Mouse (Mus musculus) embryonic fibroblast, embryonic 13.5 days (primary cell): ENCODE results near the gene Psme2. TPM values are rescaled to one million over a fixed set of nuclear protein-coding genes. Genes with fewer than 3 reads are reported as not detected.

Experiments used
- H3K27ac ChIP-seq: 2 replicates; pipeline ENCODE4 v1.5.1; 2012; ENCODE audit warnings: low read length, control low read depth, inconsistent platforms; ENCODE audit not compliant: insufficient read depth
- H3K4me1 ChIP-seq: 2 replicates; pipeline ENCODE4 v1.6.1; 2011; ENCODE audit warnings: low read length; ENCODE audit not compliant: control insufficient read depth, insufficient read depth
- H3K4me3 ChIP-seq: 2 replicates; pipeline ENCODE4 v1.5.1; 2011; ENCODE audit warnings: mild to moderate bottlenecking, control low read depth, low read length; ENCODE audit not compliant: insufficient read depth
- CTCF ChIP-seq: IDR thresholded peaks from 2 replicates; pipeline ENCODE4 v1.5.1; 2011; ENCODE audit warnings: mild to moderate bottlenecking, control low read depth, low read length, moderate library complexity, borderline replicate concordance; ENCODE audit not compliant: insufficient read depth
- POLR2A ChIP-seq: IDR thresholded peaks from 2 replicates; pipeline ENCODE4 v1.6.1; 2011; ENCODE audit warnings: low read depth, mild to moderate bottlenecking, control low read depth, low read length, moderate library complexity
- polyA plus RNA-seq: library from polyadenylated mRNA; stranded (reverse); fragments of >200 nt; gene quantifications from 2 replicates; pipeline ENCODE4 v1.2.4, GENCODE M21; 2011; ENCODE audit warnings: low read depth; ENCODE audit not compliant: missing spikeins, insufficient read length

Gene Psme2
- polyA plus RNA-seq, 1 experiment: 242 TPM

- TF ChIP-seq POLR2A (peak; percentile 31; the same call in 1 of the 2 replicates), CTCF (no peak)
- Histone ChIP-seq H3K4me3 (no peak overlapping the region), H3K27ac (no peak overlapping the region), H3K4me1 (no peaks in the 10 kb centered on the region)
These were observed 8.8 kb downstream of the Psme2 start for GRCm38 (mm10) chr14:55581981-55582681.

- Histone ChIP-seq H3K4me1 (no peaks in the 10 kb centered on the region), H3K27ac (no peak overlapping the region), H3K4me3 (no peak overlapping the region)
- TF ChIP-seq CTCF (no peak), POLR2A (no peak)
These were observed 10.2 kb downstream of the Psme2 start for GRCm38 (mm10) chr14:55580731-55581130.

- Histone ChIP-seq H3K27ac (no peak overlapping the region), H3K4me3 (no peak overlapping the region), H3K4me1 (no peaks in the 10 kb centered on the region)
- no peak for TF ChIP-seq POLR2A
- no peak for TF ChIP-seq CTCF
These were observed 11.1 kb downstream of the Psme2 start for GRCm38 (mm10) chr14:55579511-55580496.

- TF ChIP-seq POLR2A (no peak), CTCF (no peak)
- no peak overlapping the region for H3K27ac ChIP-seq
These were observed 12.1 kb downstream of the Psme2 start for GRCm38 (mm10) chr14:55578668-55579269.

GRCm38 (mm10) chr14:55577871-55578667 lies 12.8 kb downstream of the Psme2 start, which contains the start of gene Psme1:
Gene Psme1, plus strand, starts transcription at chr14:55578123.
- H3K4me3 ChIP-seq: peak within 1 kb of the TSS; percentile 82
- TF ChIP-seq CTCF: no peak
- TF ChIP-seq POLR2A: peak; percentile 73

More at GRCm38 (mm10) chr14:55578668-55579269, 12.1 kb downstream of the Psme2 start:
- Histone ChIP-seq H3K4me3 (peak overlapping the region; percentile 82), H3K4me1 (no peaks in the 10 kb centered on the region)

GRCm38 (mm10) chr14:55576376-55576775 lies 14.5 kb downstream of the Psme2 start:
- H3K4me1 ChIP-seq: no peaks in the 10 kb centered on the region
- TF ChIP-seq CTCF (no peak), POLR2A (no peak)
- H3K27ac ChIP-seq: no peak overlapping the region
- no peak overlapping the region for H3K4me3 ChIP-seq

More at GRCm38 (mm10) chr14:55577871-55578667, 12.8 kb downstream of the Psme2 start, which contains the start of gene Psme1:
- Histone ChIP-seq H3K4me1 (no peaks in the 10 kb centered on the region), H3K27ac (peak within 1 kb of the TSS; percentile 30; the same call in 1 of the 2 replicates)

GRCm38 (mm10) chr14:55575711-55576110 lies 15.2 kb downstream of the Psme2 start:
- no peak for TF ChIP-seq CTCF
- Histone ChIP-seq H3K4me1 (no peaks in the 10 kb centered on the region), H3K4me3 (no peak overlapping the region), H3K27ac (no peak overlapping the region)

GRCm38 (mm10) chr14:55575302-55575701 lies 15.6 kb downstream of the Psme2 start, which contains the start of gene Fitm1:
Gene Fitm1, plus strand, starts transcription at chr14:55575617.
- TF ChIP-seq CTCF: no peak
- no peak within 1 kb of the TSS for H3K27ac ChIP-seq
- H3K4me3 ChIP-seq: no peak within 1 kb of the TSS

GRCm38 (mm10) chr14:55571760-55572159 lies 19.2 kb downstream of the Psme2 start:
- Histone ChIP-seq H3K27ac (no peak overlapping the region), H3K4me1 (no peaks in the 10 kb centered on the region), H3K4me3 (no peak overlapping the region)
- TF ChIP-seq CTCF: no peak
- TF ChIP-seq POLR2A: no peak

More at GRCm38 (mm10) chr14:55575302-55575701, 15.6 kb downstream of the Psme2 start, which contains the start of gene Fitm1:
- no peaks in the 10 kb centered on the region for H3K4me1 ChIP-seq
